Mouse (Mus musculus) liver, adult 2 months (tissue): ENCODE results near the gene Klhl42.

ENCODE experiments used
- CTCF ChIP-seq: fragments of 200-500 bp; IDR thresholded peaks from 2 replicates; pipeline ENCODE4 v1.5.1; 2011; ENCODE audit warnings: low read depth, low read length, control low read depth
- POLR2A ChIP-seq: fragments of 200-500 bp; IDR thresholded peaks from 2 replicates; pipeline ENCODE4 v1.6.1; 2011; ENCODE audit warnings: low read length, control low read depth; ENCODE audit not compliant: insufficient read depth; ENCODE audit errors: extremely low read depth

DNA sequence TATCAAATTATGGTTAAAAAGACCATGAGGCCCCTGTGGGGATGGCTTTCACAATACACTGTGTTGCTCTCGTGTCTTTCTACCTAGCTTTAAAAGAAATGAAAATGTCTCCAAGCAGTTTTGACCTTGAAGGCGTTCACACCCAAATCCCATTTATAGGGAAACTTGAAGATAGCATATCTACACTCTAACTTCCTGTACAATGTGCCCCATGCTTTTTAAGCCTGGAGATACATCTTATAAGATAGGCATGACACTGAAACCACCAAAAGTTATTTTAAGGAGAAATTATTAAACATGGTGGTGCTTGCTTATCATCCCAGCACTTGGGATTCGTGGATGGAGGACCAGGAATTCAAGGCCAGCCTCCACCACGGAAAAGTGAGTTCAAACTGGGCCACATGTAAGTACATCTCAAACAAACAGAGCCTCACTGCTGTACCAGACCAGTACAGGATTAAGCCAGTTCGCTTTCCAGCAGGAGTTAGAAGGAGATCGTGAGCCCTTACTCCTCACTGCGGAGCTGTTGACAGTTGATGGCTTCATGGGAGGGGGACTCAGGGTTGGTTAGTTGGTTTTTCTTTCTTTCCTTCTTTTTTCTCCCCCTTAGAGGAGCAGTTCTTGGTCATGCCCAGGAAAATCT lies 5.7 kb upstream of the Klhl42 start:
- TF ChIP-seq POLR2A (no peak), CTCF (no peak)
